Mouse (Mus musculus) liver, embryonic 15.5 days (tissue): Measurements from ENCODE around the gene Alk. TPM values are rescaled to one million over a fixed set of nuclear protein-coding genes. Genes with fewer than 3 reads are reported as not detected.

Experiments
- ATAC-seq: fragments of 200-750 bp; cut with Nextera tagmentation; 2 replicates; pipeline ENCODE4 v1.8.0; 2017; ENCODE audit warnings: moderate number of reproducible peaks, mild to moderate bottlenecking, moderate library complexity; ENCODE audit not compliant: insufficient read depth
- H3K27ac ChIP-seq: fragments of 300-500 bp; sonication (generic); replicated peaks from 2 replicates; pipeline ENCODE4 v1.5.1; 2015; ENCODE audit warnings: mild to moderate bottlenecking, inconsistent platforms
- H3K27me3 ChIP-seq: fragments of 300-500 bp; sonication (generic); 2 replicates; pipeline ENCODE4 v1.6.1; 2015; ENCODE audit warnings: mild to moderate bottlenecking, inconsistent platforms
- H3K36me3 ChIP-seq: fragments of 300-500 bp; sonication (generic); replicated peaks from 2 replicates; pipeline ENCODE4 v1.6.1; 2015; ENCODE audit warnings: moderate library complexity, mild to moderate bottlenecking, inconsistent platforms
- H3K4me1 ChIP-seq: fragments of 300-500 bp; sonication (generic); replicated peaks from 2 replicates; pipeline ENCODE4 v1.6.1; 2015; ENCODE audit warnings: inconsistent platforms
- H3K4me2 ChIP-seq: fragments of 300-500 bp; sonication (generic); 2 replicates; pipeline ENCODE4 v1.6.1; 2015; ENCODE audit warnings: moderate library complexity, mild to moderate bottlenecking, inconsistent platforms
- H3K4me3 ChIP-seq: fragments of 300-500 bp; sonication (generic); replicated peaks from 2 replicates; pipeline ENCODE4 v1.5.1; 2015; ENCODE audit warnings: mild to moderate bottlenecking, inconsistent platforms
- H3K9ac ChIP-seq: fragments of 300-500 bp; sonication (generic); 2 replicates; pipeline ENCODE4 v1.6.1; 2015; ENCODE audit warnings: moderate library complexity, mild to moderate bottlenecking, inconsistent platforms
- H3K9me3 ChIP-seq: fragments of 300-500 bp; sonication (generic); replicated peaks from 2 replicates; pipeline ENCODE4 v1.6.1; 2016; ENCODE audit warnings: inconsistent platforms
- WGBS: fragments of 180-500 bp; shearing (Covaris S2); methylation state at CpG from one replicate; pipeline ENCODE4 v1.1.7; 2015; ENCODE audit warnings: mixed read lengths; ENCODE audit not compliant: insufficient replicate concordance; 5-methylcytosine and 5-hydroxymethylcytosine counted together
- polyA plus RNA-seq: library from polyadenylated mRNA; unstranded; fragments of >200 nt; fragmentation: Nextera tagmentation; extraction: Ambion mirVana; gene quantifications from 2 replicates; pipeline ENCODE4 v1.2.1, GENCODE M21; 2015

Alk gene
- polyA plus RNA-seq, 1 experiment from 2014 or later, result 0.06 TPM

GRCm38 (mm10) chr17:72399331-72400059, 204.9 kb downstream of the Alk start:
- no peak overlapping the region for H3K27ac ChIP-seq
- H3K4me1 ChIP-seq, result no peaks in the 10 kb centered on the region
- no peak overlapping the region for H3K4me2 ChIP-seq
- H3K9ac ChIP-seq, result no peak overlapping the region
- no peaks in the 10 kb centered on the region for H3K27me3 ChIP-seq
- no peak overlapping the region for H3K4me3 ChIP-seq
- H3K9me3 ChIP-seq, result no peaks in the 10 kb centered on the region
- peak; percentile 88 for ATAC-seq
- H3K36me3 ChIP-seq, result no peaks in the 10 kb centered on the region
- 41% methylated on average over 3 of the region's 3 CpGs for WGBS

DNA sequence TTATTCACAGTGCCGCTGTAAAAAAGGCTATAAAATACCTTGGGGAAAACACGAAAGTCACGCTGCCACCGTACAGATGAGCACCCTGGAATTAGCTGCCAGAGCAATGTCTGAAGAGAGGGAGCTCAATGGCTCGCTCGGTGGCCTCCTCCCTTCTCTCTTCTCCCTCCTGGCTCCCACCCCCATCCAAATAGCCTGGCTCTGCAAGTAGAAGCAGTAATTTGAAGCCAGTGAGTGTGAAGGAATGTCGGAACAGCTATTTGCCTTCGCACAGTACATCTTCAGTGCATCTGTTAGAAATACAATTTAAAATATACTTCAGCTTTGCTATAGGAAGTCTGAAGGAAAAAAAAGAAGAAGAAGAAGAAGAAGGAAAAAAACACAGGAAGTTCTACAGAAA, 208.5 kb downstream of the Alk start:
- no peak overlapping the region for H3K9ac ChIP-seq
- no peak overlapping the region for H3K27ac ChIP-seq
- H3K36me3 ChIP-seq, result no peaks in the 10 kb centered on the region
- no peaks in the 10 kb centered on the region for H3K27me3 ChIP-seq
- H3K4me2 ChIP-seq, result no peak overlapping the region
- WGBS, result 62% methylated on average over 8 of the region's 8 CpGs
- no peak overlapping the region for H3K4me3 ChIP-seq
- ATAC-seq, result no peak
- H3K9me3 ChIP-seq, result no peaks in the 10 kb centered on the region
- H3K4me1 ChIP-seq, result no peaks in the 10 kb centered on the region

- no peak overlapping the region for H3K4me3 ChIP-seq
- H3K27ac ChIP-seq, result no peak overlapping the region
- no peaks in the 10 kb centered on the region for H3K4me1 ChIP-seq
- no peak for ATAC-seq
- no peaks in the 10 kb centered on the region for H3K27me3 ChIP-seq
- H3K9me3 ChIP-seq, result no peaks in the 10 kb centered on the region
- no peak overlapping the region for H3K9ac ChIP-seq
- H3K36me3 ChIP-seq, result no peaks in the 10 kb centered on the region
- H3K4me2 ChIP-seq, result no peak overlapping the region
- WGBS, result 62% methylated on average over 4 of the region's 4 CpGs
Measured at GRCm38 (mm10) chr17:72368991-72369390, 235.4 kb downstream of the Alk start.

DNA sequence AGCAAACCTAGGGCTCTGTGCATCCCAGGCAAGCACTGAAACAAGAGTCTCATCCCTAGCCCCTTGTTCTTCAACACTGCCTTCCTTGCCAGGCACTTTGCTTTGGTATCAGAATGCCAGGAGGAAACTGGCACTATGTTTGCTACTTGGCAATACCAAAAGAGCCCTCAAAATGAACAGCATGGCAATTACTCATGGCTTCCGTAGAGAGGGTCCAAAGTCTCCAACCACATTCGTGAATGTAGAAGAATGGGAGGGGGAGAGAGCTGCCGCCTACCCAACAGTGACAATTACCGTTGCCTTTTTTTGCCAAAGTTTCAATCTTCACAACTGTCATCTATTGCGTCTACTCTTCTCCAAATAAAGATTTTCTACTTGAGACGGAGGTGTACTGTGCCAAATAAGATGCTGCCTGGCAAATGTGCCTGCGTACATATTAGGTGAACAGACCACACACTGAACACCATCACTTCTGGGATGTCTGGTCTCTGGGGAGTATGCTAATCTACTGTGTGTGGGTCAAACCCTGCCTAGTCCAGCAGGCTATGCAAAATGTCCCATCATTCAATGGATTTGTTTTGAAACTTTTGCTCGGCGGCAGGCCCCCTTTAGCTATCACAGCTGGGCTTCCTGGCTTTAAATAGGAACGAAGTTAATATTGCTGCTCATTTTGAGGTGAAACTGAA, 241.5 kb downstream of the Alk start:
- no peak overlapping the region for H3K27ac ChIP-seq
- H3K9ac ChIP-seq, result no peak overlapping the region
- H3K4me3 ChIP-seq, result no peak overlapping the region
- no peaks in the 10 kb centered on the region for H3K9me3 ChIP-seq
- WGBS, result 65% methylated on average over 10 of the region's 10 CpGs
- H3K4me2 ChIP-seq, result no peak overlapping the region
- H3K4me1 ChIP-seq, result no peaks in the 10 kb centered on the region
- H3K27me3 ChIP-seq, result no peaks in the 10 kb centered on the region
- no peak for ATAC-seq
- no peaks in the 10 kb centered on the region for H3K36me3 ChIP-seq

DNA sequence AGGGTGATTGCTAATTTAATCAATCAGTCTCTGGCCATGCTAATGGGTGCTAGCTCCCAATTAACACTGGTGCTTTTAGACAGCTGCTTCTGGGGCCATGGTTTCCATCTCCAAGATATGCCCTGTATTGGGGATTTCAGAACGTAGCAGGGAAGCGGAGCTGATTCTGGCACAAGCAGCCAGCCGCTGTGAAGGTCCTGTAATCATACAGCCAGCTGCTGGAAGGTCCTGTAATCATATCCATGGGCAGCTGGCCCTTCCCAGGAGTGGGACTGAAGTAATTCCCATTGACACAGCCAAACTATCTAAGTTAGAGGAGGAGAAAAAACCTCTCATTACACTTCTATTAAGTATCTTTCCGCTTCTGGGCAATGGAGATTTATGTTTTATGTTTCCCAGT, 242.5 kb downstream of the Alk start:
- H3K9me3 ChIP-seq, result no peaks in the 10 kb centered on the region
- H3K4me1 ChIP-seq, result no peaks in the 10 kb centered on the region
- H3K4me2 ChIP-seq, result no peak overlapping the region
- 61% methylated on average over 4 of the region's 4 CpGs for WGBS
- ATAC-seq, result no peak
- no peak overlapping the region for H3K9ac ChIP-seq
- H3K27ac ChIP-seq, result no peak overlapping the region
- no peaks in the 10 kb centered on the region for H3K27me3 ChIP-seq
- H3K4me3 ChIP-seq, result no peak overlapping the region
- no peaks in the 10 kb centered on the region for H3K36me3 ChIP-seq

DNA sequence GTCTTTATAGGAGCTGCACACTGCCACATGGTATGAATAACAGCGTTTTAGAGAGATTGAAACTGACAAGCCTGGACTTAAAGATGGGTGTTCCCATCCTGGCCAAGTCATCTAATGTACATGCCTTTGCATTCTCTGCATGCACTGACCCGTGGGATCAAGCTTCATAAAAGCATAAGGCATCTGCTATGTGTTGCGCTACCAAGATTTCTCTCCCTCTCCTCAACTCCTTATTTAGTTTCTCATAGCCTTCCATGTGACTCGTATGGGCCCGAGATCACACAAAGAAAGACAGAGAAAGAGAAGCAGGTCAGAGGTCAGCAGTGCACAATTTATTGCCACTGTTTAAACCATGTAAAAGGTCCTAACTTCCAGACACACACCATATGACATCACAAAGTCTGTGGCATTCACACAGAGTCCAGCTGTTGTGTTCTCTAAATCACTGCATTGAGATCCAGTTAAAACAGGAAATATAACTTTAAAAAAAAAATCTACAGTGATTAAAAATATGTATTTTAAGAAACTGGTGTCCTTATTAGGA, 247.6 kb downstream of the Alk start:
- no peaks in the 10 kb centered on the region for H3K9me3 ChIP-seq
- no peak overlapping the region for H3K27ac ChIP-seq
- ATAC-seq, result no peak
- H3K9ac ChIP-seq, result no peak overlapping the region
- H3K27me3 ChIP-seq, result no peaks in the 10 kb centered on the region
- H3K36me3 ChIP-seq, result no peaks in the 10 kb centered on the region
- H3K4me2 ChIP-seq, result no peak overlapping the region
- 58% methylated on average over 5 of the region's 5 CpGs for WGBS
- H3K4me1 ChIP-seq, result no peaks in the 10 kb centered on the region
- no peak overlapping the region for H3K4me3 ChIP-seq

DNA sequence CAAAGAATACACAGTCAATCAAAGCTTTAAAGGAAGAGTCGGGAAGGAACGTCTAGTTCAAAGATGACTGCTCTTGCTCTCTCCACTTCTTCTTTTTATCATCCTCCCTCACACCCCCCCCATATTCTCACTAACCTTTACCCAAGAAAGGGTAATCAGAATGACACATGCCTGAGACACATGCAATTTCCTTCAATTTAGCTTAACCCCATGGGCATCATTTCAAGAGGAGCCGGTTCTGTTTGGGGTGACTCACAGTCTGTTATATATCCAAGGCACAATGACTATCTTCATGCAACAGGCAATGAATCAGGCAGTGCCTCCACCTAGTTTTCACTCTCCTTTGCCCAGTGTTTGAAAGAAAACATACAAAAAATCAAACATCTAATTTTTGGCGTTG, 265.0 kb downstream of the Alk start:
- no peak overlapping the region for H3K4me2 ChIP-seq
- H3K27me3 ChIP-seq, result no peaks in the 10 kb centered on the region
- no peak overlapping the region for H3K4me3 ChIP-seq
- no peaks in the 10 kb centered on the region for H3K36me3 ChIP-seq
- H3K9me3 ChIP-seq, result no peaks in the 10 kb centered on the region
- no peak overlapping the region for H3K27ac ChIP-seq
- WGBS, result 72% methylated on average over 4 of the region's 4 CpGs
- H3K9ac ChIP-seq, result no peak overlapping the region
- ATAC-seq, result no peak
- no peaks in the 10 kb centered on the region for H3K4me1 ChIP-seq

GRCm38 (mm10) chr17:72332909-72333308, 271.5 kb downstream of the Alk start:
- ATAC-seq, result no peak
- Histone ChIP-seq H3K4me3 (no peak overlapping the region), H3K4me2 (no peak overlapping the region), H3K4me1 (no peaks in the 10 kb centered on the region), H3K27ac (no peak overlapping the region), H3K27me3 (no peaks in the 10 kb centered on the region), H3K9ac (no peak overlapping the region), H3K36me3 (no peaks in the 10 kb centered on the region), H3K9me3 (no peaks in the 10 kb centered on the region)
- WGBS, result 63% methylated on average over 4 of the region's 4 CpGs

DNA sequence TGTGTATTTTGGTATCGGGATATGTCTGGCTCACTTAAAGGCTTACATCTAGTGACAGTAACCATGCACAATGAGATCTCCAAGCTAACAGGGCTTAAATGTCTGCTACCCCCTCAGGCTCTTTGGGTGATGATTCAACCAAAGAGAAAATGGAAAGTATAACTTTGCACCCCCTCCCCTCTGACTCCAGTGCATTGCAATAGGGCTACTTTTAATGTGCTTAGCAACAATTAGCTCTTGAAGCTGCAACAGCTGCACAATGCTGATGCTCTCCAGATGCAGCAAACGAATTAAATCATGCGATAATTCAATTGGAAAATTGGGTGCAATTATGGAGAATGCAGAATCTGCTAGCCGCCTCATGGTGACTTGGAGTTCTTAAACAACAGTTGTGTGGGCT, 278.5 kb downstream of the Alk start:
- no peak overlapping the region for H3K4me2 ChIP-seq
- no peak for ATAC-seq
- H3K4me3 ChIP-seq, result no peak overlapping the region
- H3K27ac ChIP-seq, result no peak overlapping the region
- no peaks in the 10 kb centered on the region for H3K9me3 ChIP-seq
- H3K36me3 ChIP-seq, result no peaks in the 10 kb centered on the region
- H3K27me3 ChIP-seq, result no peaks in the 10 kb centered on the region
- H3K9ac ChIP-seq, result no peak overlapping the region
- WGBS, result 75% methylated on average over 4 of the region's 4 CpGs
- H3K4me1 ChIP-seq, result no peaks in the 10 kb centered on the region

DNA sequence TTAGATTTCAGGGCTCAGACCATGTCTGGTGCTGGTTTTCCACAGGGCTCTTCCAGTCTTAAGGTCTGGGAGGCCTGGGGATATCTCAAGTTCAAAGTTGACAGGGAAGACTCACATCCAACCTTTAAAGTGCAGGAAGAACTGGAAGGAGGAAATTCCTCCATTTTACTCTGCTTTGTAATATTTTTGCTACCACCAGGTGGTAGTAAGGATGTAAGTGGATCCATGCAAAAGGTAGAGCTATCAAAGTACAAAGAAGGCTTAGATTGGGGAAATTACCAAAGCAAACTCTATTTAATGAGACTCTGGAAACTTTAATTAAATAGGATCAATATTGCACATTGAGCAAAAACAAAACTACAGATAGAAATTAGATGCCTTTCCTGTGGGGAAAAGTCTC, 284.9 kb downstream of the Alk start:
- Histone ChIP-seq H3K4me2 (no peak overlapping the region), H3K27me3 (no peaks in the 10 kb centered on the region), H3K27ac (no peak overlapping the region), H3K9ac (no peak overlapping the region), H3K4me1 (no peaks in the 10 kb centered on the region), H3K36me3 (no peaks in the 10 kb centered on the region), H3K4me3 (no peak overlapping the region), H3K9me3 (no peaks in the 10 kb centered on the region)
- ATAC-seq, result no peak

- Histone ChIP-seq H3K9me3 (no peaks in the 10 kb centered on the region), H3K27ac (no peak overlapping the region)
- WGBS, result 63% methylated on average over 5 of the region's 5 CpGs
Measured at GRCm38 (mm10) chr17:72299651-72300050, 304.8 kb downstream of the Alk start.

More at GRCm38 (mm10) chr17:72299651-72300050, 304.8 kb downstream of the Alk start:
- Histone ChIP-seq H3K4me1 (no peaks in the 10 kb centered on the region), H3K4me3 (no peak overlapping the region), H3K27me3 (no peaks in the 10 kb centered on the region), H3K4me2 (no peak overlapping the region), H3K36me3 (no peaks in the 10 kb centered on the region), H3K9ac (no peak overlapping the region)
- no peak for ATAC-seq
